Mouse (Mus musculus) MEL (cell line): ENCODE measurements around the gene Rdh1. TPM values are rescaled to one million over a fixed set of nuclear protein-coding genes. Genes with fewer than 3 reads are reported as not detected.

Experiments
- DNase-seq: peaks from one replicate; pipeline ENCODE4 v3.0.0; 2011; ENCODE audit warnings: low read depth, low spot score
- H3K27ac ChIP-seq: 2 replicates; pipeline ENCODE4 v1.5.1; 2012; ENCODE audit warnings: low read depth, mild to moderate bottlenecking, control low read depth, low read length, moderate library complexity; ENCODE audit not compliant: control insufficient read depth
- H3K27me3 ChIP-seq, 2 experiments: fragments of 150-350 bp in 1 of 2; sonication (generic) in 1 of 2; 2 replicates each; pipeline ENCODE4 v1.6.1; 2012; ENCODE audit warnings: low read length in 2 of 2, mild to moderate bottlenecking in 2 of 2, improper control_type of control experiment in 1 of 2, moderate library complexity in 1 of 2; ENCODE audit not compliant: insufficient read depth in 2 of 2, control insufficient read depth in 1 of 2
- H3K36me3 ChIP-seq, 2 experiments: 2 replicates each; pipeline ENCODE4 v1.6.1; 2012 to 2014; ENCODE audit warnings: low read length in 2 of 2, improper control_type of control experiment in 1 of 2, inconsistent platforms in 1 of 2, mild to moderate bottlenecking in 1 of 2; ENCODE audit not compliant: insufficient read depth in 2 of 2, control insufficient read depth in 1 of 2
- H3K4me1 ChIP-seq, 2 experiments: fragments of 150-350 bp in 1 of 2; sonication (generic) in 1 of 2; 2 replicates each; pipeline ENCODE4 v1.6.1; 2012; ENCODE audit warnings: low read length in 2 of 2, improper control_type of control experiment in 1 of 2, mild to moderate bottlenecking in 1 of 2; ENCODE audit not compliant: insufficient read depth in 2 of 2, control insufficient read depth in 1 of 2
- H3K4me3 ChIP-seq, 2 experiments: fragments of 150-350 bp in 1 of 2; sonication (generic) in 1 of 2; 2 replicates each; pipeline ENCODE4 v1.5.1; 2012; ENCODE audit warnings: low read depth in 2 of 2, low read length in 2 of 2, mild to moderate bottlenecking in 2 of 2, moderate library complexity in 2 of 2, control low read depth in 1 of 2, improper control_type of control experiment in 1 of 2; ENCODE audit not compliant: control insufficient read depth in 1 of 2, insufficient read depth in 1 of 2
- H3K79me2 ChIP-seq: 2 replicates; pipeline ENCODE4 v1.6.1; 2012; ENCODE audit warnings: mild to moderate bottlenecking, low read length, moderate library complexity; ENCODE audit not compliant: control insufficient read depth, poor library complexity, insufficient read depth
- H3K9ac ChIP-seq: 2 replicates; pipeline ENCODE4 v1.6.1; 2012; ENCODE audit warnings: low read depth, mild to moderate bottlenecking, control low read depth, low read length, moderate library complexity; ENCODE audit not compliant: control insufficient read depth, poor library complexity, severe bottlenecking
- H3K9me3 ChIP-seq: fragments of 150-350 bp; sonication (generic); replicated peaks from 2 replicates; pipeline ENCODE4 v1.6.1; 2012; ENCODE audit warnings: mild to moderate bottlenecking, low read length, improper control_type of control experiment, moderate library complexity; ENCODE audit not compliant: insufficient read depth
- BHLHE40 ChIP-seq: IDR thresholded peaks from 2 replicates; pipeline ENCODE4 v1.6.1; 2012; ENCODE audit warnings: low read depth, mild to moderate bottlenecking, inconsistent platforms, low read length, improper control_type of control experiment, borderline replicate concordance
- CHD1 ChIP-seq: IDR thresholded peaks from 2 replicates; pipeline ENCODE4 v1.6.1; 2012; ENCODE audit warnings: low read depth, mild to moderate bottlenecking, inconsistent platforms, low read length, improper control_type of control experiment
- CHD2 ChIP-seq: IDR thresholded peaks from 2 replicates; pipeline ENCODE4 v1.6.1; 2011; ENCODE audit warnings: low read length, improper control_type of control experiment
- CTCF ChIP-seq, 3 experiments: IDR thresholded peaks in 2 of 3; conservative IDR thresholded peaks in 1 of 3; 2 replicates each; pipeline ENCODE4 v1.5.1; 2011 to 2012; ENCODE audit warnings: low read length in 3 of 3, low read depth in 2 of 3, mild to moderate bottlenecking in 2 of 3, improper control_type of control experiment in 1 of 3, inconsistent platforms in 1 of 3, mixed read lengths in 1 of 3, moderate library complexity in 1 of 3; ENCODE audit not compliant: control insufficient read depth in 1 of 3, insufficient read depth in 1 of 3, poor library complexity in 1 of 3, severe bottlenecking in 1 of 3
- ETS1 ChIP-seq: IDR thresholded peaks from 2 replicates; pipeline ENCODE4 v1.6.1; 2012; ENCODE audit warnings: low read depth, mild to moderate bottlenecking, inconsistent platforms, low read length, improper control_type of control experiment, moderate library complexity
- GABPA ChIP-seq: IDR thresholded peaks from 2 replicates; pipeline ENCODE4 v1.6.1; 2012; ENCODE audit warnings: low read depth, mild to moderate bottlenecking, inconsistent platforms, low read length, improper control_type of control experiment, moderate library complexity
- GATA1 ChIP-seq: IDR thresholded peaks from 2 replicates; pipeline ENCODE4 v1.6.1; 2011; ENCODE audit warnings: low read depth, low read length, improper control_type of control experiment
- HCFC1 ChIP-seq: IDR thresholded peaks from 2 replicates; pipeline ENCODE4 v1.6.1; 2012; ENCODE audit warnings: low read depth, mild to moderate bottlenecking, inconsistent platforms, low read length, improper control_type of control experiment, moderate library complexity
- MAFK ChIP-seq: IDR thresholded peaks from 2 replicates; pipeline ENCODE4 v1.6.1; 2011; ENCODE audit warnings: low read depth, mild to moderate bottlenecking, low read length, improper control_type of control experiment, borderline replicate concordance
- MAX ChIP-seq: IDR thresholded peaks from 2 replicates; pipeline ENCODE4 v1.6.1; 2011; ENCODE audit warnings: low read length, improper control_type of control experiment
- MAZ ChIP-seq: IDR thresholded peaks from 2 replicates; pipeline ENCODE4 v1.6.1; 2012; ENCODE audit warnings: low read depth, mild to moderate bottlenecking, inconsistent platforms, low read length, improper control_type of control experiment
- MYB ChIP-seq: IDR thresholded peaks from 2 replicates; pipeline ENCODE4 v1.6.1; 2011; ENCODE audit warnings: mild to moderate bottlenecking, low read depth, low read length, improper control_type of control experiment
- MYC ChIP-seq: IDR thresholded peaks from 2 replicates; pipeline ENCODE4 v1.6.1; 2011; ENCODE audit warnings: low read depth, mild to moderate bottlenecking, low read length, improper control_type of control experiment, moderate library complexity
- POLR2A ChIP-seq, 2 experiments: IDR thresholded peaks; 2 replicates each; pipeline ENCODE4 v1.6.1; 2011 to 2012; ENCODE audit warnings: low read length in 2 of 2, mild to moderate bottlenecking in 2 of 2, control low read depth in 1 of 2, improper control_type of control experiment in 1 of 2, low read depth in 1 of 2, moderate library complexity in 1 of 2; ENCODE audit not compliant: control insufficient read depth in 1 of 2, insufficient read depth in 1 of 2, poor library complexity in 1 of 2
- POLR2AphosphoS2 ChIP-seq: IDR thresholded peaks from 2 replicates; pipeline ENCODE4 v1.6.1; 2011; ENCODE audit warnings: low read length, improper control_type of control experiment
- POLR2AphosphoS5 ChIP-seq: IDR thresholded peaks from 2 replicates; pipeline ENCODE4 v1.6.1; 2012; ENCODE audit warnings: low read depth, borderline replicate concordance, mild to moderate bottlenecking, inconsistent platforms, low read length, moderate library complexity, mixed read lengths
- RAD21 ChIP-seq: IDR thresholded peaks from 2 replicates; pipeline ENCODE4 v1.6.1; 2011; ENCODE audit warnings: mild to moderate bottlenecking, low read depth, low read length, improper control_type of control experiment
- SMC3 ChIP-seq: IDR thresholded peaks from 2 replicates; pipeline ENCODE4 v1.6.1; 2011; ENCODE audit warnings: low read depth, low read length, improper control_type of control experiment
- TAL1 ChIP-seq: IDR thresholded peaks from 2 replicates; pipeline ENCODE4 v1.6.1; 2012; ENCODE audit warnings: mild to moderate bottlenecking, inconsistent platforms, low read length, moderate library complexity, mixed read lengths
- UBTF ChIP-seq: IDR thresholded peaks from 2 replicates; pipeline ENCODE4 v1.6.1; 2012; ENCODE audit warnings: low read depth, mild to moderate bottlenecking, inconsistent platforms, low read length, improper control_type of control experiment, moderate library complexity, borderline replicate concordance; ENCODE audit not compliant: insufficient read depth
- USF1 ChIP-seq: IDR thresholded peaks from 2 replicates; pipeline ENCODE4 v1.6.1; 2014; ENCODE audit warnings: low read depth, mild to moderate bottlenecking, inconsistent platforms, low read length, improper control_type of control experiment, moderate library complexity
- ZKSCAN1 ChIP-seq: IDR thresholded peaks from 2 replicates; pipeline ENCODE4 v1.6.1; 2012; ENCODE audit warnings: low read depth, mild to moderate bottlenecking, inconsistent platforms, low read length, improper control_type of control experiment, moderate library complexity
- ZNF384 ChIP-seq: IDR thresholded peaks from 2 replicates; pipeline ENCODE4 v1.6.1; 2012; ENCODE audit warnings: low read depth, mild to moderate bottlenecking, inconsistent platforms, low read length, improper control_type of control experiment
- polyA plus RNA-seq, 2 experiments: library from polyadenylated mRNA; stranded (reverse) in 1 of 2; unstranded in 1 of 2; fragments of >175 nt in 1 of 2; fragments of >200 nt in 1 of 2; gene quantifications; 2 replicates each; pipeline versions ENCODE4 v1.2.1 to v1.2.4; 2012; ENCODE audit warnings: low replicate concordance in 2 of 2, low read depth in 1 of 2; ENCODE audit not compliant: insufficient read length in 2 of 2, insufficient read depth in 1 of 2, missing spikeins in 1 of 2
- total RNA-seq: library from RNA; depleted of rRNA; stranded (reverse); fragments of 300-350 nt; gene quantifications from 2 replicates; pipeline ENCODE4 v1.2.3, GENCODE M21; 2012

Gene Rdh1
- total and polyA plus RNA-seq, 3 experiments, result not detected

- H3K4me3 ChIP-seq, result no peak overlapping the region
- peaks cover 5% of the 10 kb centered on the region in 2 experiments; a peak in 1 of 4 replicates for H3K4me1 ChIP-seq
- TF ChIP-seq MYB (no peak), POLR2AphosphoS5 (no peak), UBTF (no peak), POLR2AphosphoS2 (no peak), RAD21 (no peak), HCFC1 (no peak), MAFK (no peak), BHLHE40 (no peak)
- no peak for DNase-seq
- no peaks in the 10 kb centered on the region for H3K27me3 ChIP-seq
- H3K9ac ChIP-seq, result no peak overlapping the region
- no peaks in the 10 kb centered on the region for H3K9me3 ChIP-seq
- no peak overlapping the region for H3K27ac ChIP-seq
- peaks cover 0 to 5% of the 10 kb centered on the region in 2 experiments; a peak in 2 of 4 replicates for H3K36me3 ChIP-seq
- no peaks in the 10 kb centered on the region for H3K79me2 ChIP-seq
These were observed 10.5 kb upstream of the Rdh1 start for GRCm38 (mm10) chr10:127748847-127749612.

- no peak overlapping the region for H3K27ac ChIP-seq
- no peaks in the 10 kb centered on the region for H3K9me3 ChIP-seq
- no peaks in the 10 kb centered on the region for H3K27me3 ChIP-seq
- no peak for DNase-seq
- H3K79me2 ChIP-seq, result no peaks in the 10 kb centered on the region
- TF ChIP-seq CTCF (IDR thresholded peaks at IDR 0.05 in 2 of 3, conservative IDR thresholded peaks at IDR 0.05 in 1 of 3; ENCODE audit: control insufficient read depth in 1 of 3, insufficient read depth in 1 of 3, low read depth in 2 of 3, low read length in 3 of 3, poor library complexity in 1 of 3, severe bottlenecking in 1 of 3) (no peak), MAZ (no peak), MYC (no peak), GATA1 (no peak), USF1 (no peak), POLR2AphosphoS2 (no peak), ETS1 (no peak), ZKSCAN1 (no peak), HCFC1 (no peak), MYB (no peak), GABPA (no peak), CHD1 (no peak), MAX (no peak), SMC3 (no peak), POLR2A (IDR thresholded peaks at IDR 0.05; ENCODE audit: control insufficient read depth in 1 of 2, insufficient read depth in 1 of 2, low read depth in 1 of 2, low read length in 2 of 2, poor library complexity in 1 of 2) (no peak), CHD2 (no peak), TAL1 (no peak), ZNF384 (no peak)
- TF ChIP-seq, all 39 proteins: peak for 0
- Histone ChIP-seq H3K9ac (no peak overlapping the region), H3K36me3 (peaks cover 0 to 16% of the 10 kb centered on the region in 2 experiments; a peak in 2 of 4 replicates), H3K4me3 (no peak overlapping the region), H3K4me1 (peaks cover 5 to 17% of the 10 kb centered on the region in 2 experiments; a peak in 3 of 4 replicates)
These were observed 9.3 kb upstream of the Rdh1 start for GRCm38 (mm10) chr10:127750136-127750777.
